Mouse (Mus musculus) heart, embryonic 13.5 days (tissue): ENCODE results near the gene Evc. TPM values are rescaled to one million over a fixed set of nuclear protein-coding genes. Genes with fewer than 3 reads are reported as not detected.

Source experiments
- ATAC-seq: fragments of 200-750 bp; cut with Nextera tagmentation; 2 replicates; pipeline ENCODE4 v1.8.0; 2017; ENCODE audit warnings: moderate TSS enrichment; ENCODE audit not compliant: insufficient number of reproducible peaks, low FRiP score, low TSS enrichment; ENCODE audit errors: extremely low read depth
- H3K27ac ChIP-seq: fragments of 300-500 bp; sonication (generic); replicated peaks from 2 replicates; pipeline ENCODE4 v1.5.1; 2015; ENCODE audit warnings: moderate library complexity, mild to moderate bottlenecking, inconsistent platforms
- H3K27me3 ChIP-seq: fragments of 300-500 bp; sonication (generic); replicated peaks from 2 replicates; pipeline ENCODE4 v1.6.1; 2015; ENCODE audit warnings: mild to moderate bottlenecking, inconsistent platforms
- H3K36me3 ChIP-seq: fragments of 300-500 bp; sonication (generic); 2 replicates; pipeline ENCODE4 v1.6.1; 2015; ENCODE audit warnings: mild to moderate bottlenecking, inconsistent platforms
- H3K4me1 ChIP-seq: fragments of 300-500 bp; sonication (generic); 2 replicates; pipeline ENCODE4 v1.6.1; 2015; ENCODE audit warnings: inconsistent platforms
- H3K4me2 ChIP-seq: fragments of 300-500 bp; sonication (generic); 2 replicates; pipeline ENCODE4 v1.6.1; 2015; ENCODE audit warnings: inconsistent platforms, mild to moderate bottlenecking, moderate library complexity
- H3K4me3 ChIP-seq: fragments of 300-500 bp; sonication (generic); 2 replicates; pipeline ENCODE4 v1.5.1; 2015; ENCODE audit warnings: moderate library complexity, mild to moderate bottlenecking, inconsistent platforms
- H3K9ac ChIP-seq: fragments of 300-500 bp; sonication (generic); 2 replicates; pipeline ENCODE4 v1.6.1; 2015; ENCODE audit warnings: inconsistent platforms, mild to moderate bottlenecking, moderate library complexity
- H3K9me3 ChIP-seq: fragments of 300-500 bp; sonication (generic); 2 replicates; pipeline ENCODE4 v1.6.1; 2016; ENCODE audit warnings: inconsistent platforms
- WGBS: fragments of 180-500 bp; shearing (Covaris S2); methylation state at CpG from one replicate; pipeline ENCODE4 v1.1.7; 2015; ENCODE audit warnings: mixed read lengths; 5-methylcytosine and 5-hydroxymethylcytosine counted together
- polyA plus RNA-seq: library from polyadenylated mRNA; unstranded; fragments of >200 nt; fragmentation: Nextera tagmentation; extraction: Ambion mirVana; gene quantifications from 2 replicates; pipeline ENCODE4 v1.2.1, GENCODE M21; 2015

Gene Evc
- 5.0 and 5.4 TPM in 2 replicates for polyA plus RNA-seq

DNA sequence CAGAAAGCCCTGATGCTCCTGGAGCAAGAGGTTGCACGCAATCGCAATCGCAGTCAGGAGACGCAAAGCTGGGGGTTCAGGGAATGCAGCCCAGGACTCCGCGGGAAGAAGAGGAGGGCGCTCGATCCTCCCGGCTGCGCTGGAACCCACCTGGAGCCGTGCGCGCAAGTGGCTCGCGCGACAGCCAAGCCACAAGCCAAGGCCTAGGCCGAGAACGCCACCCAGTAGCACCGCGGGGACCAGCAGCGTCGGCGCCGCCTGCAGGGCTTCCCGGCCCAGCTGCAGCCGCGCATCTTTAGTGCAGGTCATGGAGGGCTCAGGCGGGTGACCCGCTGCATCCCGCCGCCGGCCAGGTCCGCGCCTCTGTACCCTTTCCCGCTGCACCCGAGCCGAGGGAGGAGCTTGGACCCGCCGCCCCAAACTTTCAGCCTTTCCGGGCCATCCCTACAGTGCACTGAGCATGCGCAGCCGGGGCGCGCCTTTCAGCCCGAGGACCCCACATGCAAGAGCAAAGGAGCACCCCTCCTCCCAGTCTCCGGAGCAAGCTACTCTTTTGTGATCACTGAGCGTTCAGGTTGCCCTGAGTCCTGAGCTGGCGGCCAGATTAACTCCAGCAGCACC is at the start of gene Evc:
Evc (minus strand) TSS at position 410 of the 621 bp plus-strand sequence.
- under 1% methylated on average over 47 of the region's 48 CpGs for WGBS
- Histone ChIP-seq H3K4me2 (peak within 1 kb of the TSS; percentile 87), H3K4me1 (peaks cover 42% of the 10 kb centered on the region), H3K9me3 (no peaks in the 10 kb centered on the region), H3K27ac (peak within 1 kb of the TSS; percentile 71; the same call in 1 of the 2 replicates), H3K9ac (peak within 1 kb of the TSS; percentile 85), H3K27me3 (peaks cover 16% of the 10 kb centered on the region), H3K4me3 (peak within 1 kb of the TSS; percentile 72), H3K36me3 (peaks cover 5% of the 10 kb centered on the region; the same call in 1 of the 2 replicates)
- no peak for ATAC-seq

DNA sequence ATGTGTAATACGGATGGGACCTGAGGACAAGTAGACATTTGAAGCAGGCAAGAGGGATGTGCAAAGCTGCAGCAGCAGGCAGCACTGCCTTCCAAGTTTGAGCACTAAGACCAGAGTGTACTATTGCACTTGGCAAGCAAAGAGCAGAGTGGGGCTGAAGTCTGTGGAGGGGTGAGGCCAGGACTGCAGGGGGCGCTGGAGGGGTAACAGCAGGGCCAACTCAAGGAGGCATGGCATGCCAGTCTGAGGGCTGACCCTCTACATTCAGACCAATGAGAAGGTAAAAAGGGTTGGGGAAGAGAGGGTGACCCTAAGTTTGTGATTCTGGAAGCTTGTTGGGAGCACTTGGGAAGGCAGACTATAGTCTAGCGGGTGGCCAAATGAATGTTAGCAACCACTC is 46.9 kb upstream of the Evc start:
- H3K36me3 ChIP-seq, result peaks cover 80% of the 10 kb centered on the region
- WGBS, result 71% methylated on average over 3 of the region's 3 CpGs
- H3K4me3 ChIP-seq, result no peak overlapping the region
- H3K9ac ChIP-seq, result no peak overlapping the region
- H3K4me2 ChIP-seq, result no peak overlapping the region
- H3K9me3 ChIP-seq, result no peaks in the 10 kb centered on the region
- H3K27me3 ChIP-seq, result no peaks in the 10 kb centered on the region
- H3K4me1 ChIP-seq, result peaks cover 9% of the 10 kb centered on the region
- no peak overlapping the region for H3K27ac ChIP-seq
- no peak for ATAC-seq

DNA sequence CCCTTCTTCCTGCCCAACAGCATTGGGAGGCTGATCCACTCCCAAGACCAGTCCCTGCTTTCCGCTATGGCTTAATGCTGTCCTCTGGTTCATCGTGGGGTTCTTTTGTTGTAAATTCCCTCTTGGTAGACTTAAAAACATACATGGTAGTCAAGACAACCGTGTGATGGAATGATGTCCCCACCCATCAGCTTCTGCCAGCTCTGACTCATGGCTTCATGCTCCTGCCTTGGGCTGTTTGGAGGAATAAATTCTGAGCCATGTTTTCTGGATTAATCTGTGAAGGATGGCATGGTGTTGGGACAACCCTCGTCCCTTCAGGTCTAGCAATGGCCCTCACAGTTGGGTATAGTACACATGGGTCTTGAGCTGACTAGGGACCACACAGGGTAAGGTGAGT is 43.9 kb upstream of the Evc start:
- Histone ChIP-seq H3K27ac (no peak overlapping the region), H3K4me1 (peaks cover 14% of the 10 kb centered on the region), H3K4me3 (no peak overlapping the region), H3K27me3 (no peaks in the 10 kb centered on the region), H3K36me3 (peaks cover 57% of the 10 kb centered on the region), H3K9ac (no peak overlapping the region), H3K9me3 (no peaks in the 10 kb centered on the region), H3K4me2 (no peak overlapping the region)
- 86% methylated on average over 4 of the region's 4 CpGs for WGBS
- ATAC-seq, result no peak

GRCm38 (mm10) chr5:37377376-37377775 is 40.7 kb upstream of the Evc start:
- peaks cover 58% of the 10 kb centered on the region for H3K36me3 ChIP-seq
- H3K27ac ChIP-seq, result no peak overlapping the region
- H3K4me2 ChIP-seq, result no peak overlapping the region
- 66% methylated on average over 7 of the region's 7 CpGs for WGBS
- H3K4me3 ChIP-seq, result no peak overlapping the region
- no peaks in the 10 kb centered on the region for H3K27me3 ChIP-seq
- H3K4me1 ChIP-seq, result peaks cover 7% of the 10 kb centered on the region; the same call in 1 of the 2 replicates
- no peak overlapping the region for H3K9ac ChIP-seq
- no peak for ATAC-seq
- no peaks in the 10 kb centered on the region for H3K9me3 ChIP-seq

DNA sequence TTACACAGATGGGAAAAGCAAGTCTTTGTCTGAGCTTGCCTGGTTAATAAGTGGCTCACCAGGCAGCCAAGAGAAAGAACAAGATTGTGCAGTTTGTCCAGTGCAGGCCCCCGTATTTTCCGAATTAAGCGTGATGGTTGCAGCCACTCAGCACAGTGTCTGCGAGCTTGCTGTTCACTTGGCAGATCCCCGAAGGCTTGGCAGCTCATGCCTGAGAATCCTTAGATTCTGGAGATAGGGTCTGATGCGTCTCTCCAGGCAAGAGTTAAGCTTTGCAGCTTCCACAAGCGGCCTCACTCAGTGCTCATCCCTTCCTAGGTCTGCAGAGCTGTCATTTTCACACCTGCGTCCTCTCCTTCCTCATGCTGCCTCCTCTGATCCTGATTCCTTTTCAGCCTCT is 32.1 kb upstream of the Evc start:
- Histone ChIP-seq H3K27ac (no peak overlapping the region), H3K36me3 (peaks cover 50% of the 10 kb centered on the region), H3K9me3 (no peaks in the 10 kb centered on the region), H3K4me1 (peaks cover 23% of the 10 kb centered on the region), H3K4me2 (no peak overlapping the region), H3K4me3 (no peak overlapping the region), H3K27me3 (no peaks in the 10 kb centered on the region), H3K9ac (no peak overlapping the region)
- ATAC-seq, result no peak
- WGBS, result 74% methylated on average over 8 of the region's 8 CpGs

DNA sequence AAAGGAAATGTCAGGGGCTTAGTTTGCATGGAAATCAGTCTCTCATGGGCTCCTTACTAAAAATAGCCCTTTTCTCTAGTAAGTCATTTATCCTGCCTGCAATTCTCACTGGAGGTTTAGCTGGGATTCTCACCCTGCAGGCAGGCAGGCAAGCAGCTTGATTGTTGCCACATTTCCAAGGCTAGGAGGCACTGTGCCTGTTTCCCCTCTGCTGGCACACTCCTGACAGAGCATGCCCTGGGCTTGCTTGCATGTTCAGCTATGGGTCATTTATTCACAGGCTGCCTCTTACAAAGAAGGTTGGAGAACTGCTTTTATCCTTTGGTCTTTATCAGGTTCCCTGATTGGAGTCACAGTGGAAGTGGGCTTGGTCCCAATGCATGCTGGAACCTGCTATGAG is 29.1 kb upstream of the Evc start:
- Histone ChIP-seq H3K4me3 (no peak overlapping the region), H3K27me3 (no peaks in the 10 kb centered on the region), H3K9me3 (no peaks in the 10 kb centered on the region), H3K36me3 (peaks cover 36% of the 10 kb centered on the region), H3K4me2 (no peak overlapping the region), H3K4me1 (peaks cover 37% of the 10 kb centered on the region), H3K9ac (no peak overlapping the region), H3K27ac (peak overlapping the region; percentile 67)
- no peak for ATAC-seq

GRCm38 (mm10) chr5:37363284-37363683 is 26.6 kb upstream of the Evc start:
- Histone ChIP-seq H3K9me3 (no peaks in the 10 kb centered on the region), H3K9ac (no peak overlapping the region), H3K27ac (no peak overlapping the region), H3K4me1 (peaks cover 37% of the 10 kb centered on the region), H3K27me3 (no peaks in the 10 kb centered on the region), H3K4me2 (no peak overlapping the region), H3K4me3 (no peak overlapping the region), H3K36me3 (peaks cover 39% of the 10 kb centered on the region)
- no peak for ATAC-seq
- 69% methylated on average over 5 of the region's 5 CpGs for WGBS

DNA sequence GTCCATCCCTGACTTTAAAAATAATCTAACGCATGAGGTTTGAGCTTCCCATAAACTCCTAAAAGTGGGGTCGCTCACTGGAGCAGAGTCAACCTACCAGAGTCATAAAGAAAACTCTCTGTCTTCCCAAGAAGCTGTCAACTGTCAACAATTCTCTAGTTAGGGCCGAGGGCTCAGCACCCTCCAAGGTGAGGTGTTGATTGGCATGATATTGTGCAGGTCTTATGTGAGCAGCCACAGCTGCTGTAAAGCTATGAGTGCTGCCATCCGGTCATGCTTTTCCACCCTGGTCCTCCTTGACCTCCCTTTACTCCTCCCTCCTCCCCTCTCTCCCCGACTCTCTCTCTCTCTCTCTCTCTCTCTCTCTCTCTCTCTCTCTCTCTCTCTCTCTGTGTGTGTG is 25.9 kb upstream of the Evc start:
- H3K4me3 ChIP-seq, result no peak overlapping the region
- ATAC-seq, result no peak
- no peak overlapping the region for H3K27ac ChIP-seq
- 23% methylated on average over 5 of the region's 5 CpGs for WGBS
- H3K4me2 ChIP-seq, result no peak overlapping the region
- no peaks in the 10 kb centered on the region for H3K9me3 ChIP-seq
- H3K27me3 ChIP-seq, result no peaks in the 10 kb centered on the region
- H3K4me1 ChIP-seq, result peaks cover 37% of the 10 kb centered on the region
- no peak overlapping the region for H3K9ac ChIP-seq
- peaks cover 43% of the 10 kb centered on the region for H3K36me3 ChIP-seq

DNA sequence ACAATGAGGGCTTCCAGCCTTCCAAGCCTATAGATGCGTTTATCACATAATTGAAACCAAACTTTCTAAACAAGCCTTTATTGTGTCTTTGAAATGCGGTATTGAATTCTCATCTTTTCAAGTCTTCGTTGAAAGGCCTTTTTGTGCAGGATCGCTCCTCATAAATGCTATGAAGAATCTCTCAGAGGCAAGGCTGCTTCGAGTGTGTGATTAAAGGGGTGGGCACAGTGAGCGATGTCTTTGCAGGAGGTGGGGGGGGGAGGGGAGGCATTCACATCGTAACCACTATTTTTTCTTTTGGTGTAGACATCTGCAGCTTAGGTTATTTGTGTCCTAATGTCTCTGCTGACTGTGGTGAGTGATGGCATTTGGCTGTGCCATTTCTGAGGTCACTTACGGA is 19.3 kb upstream of the Evc start:
- no peak overlapping the region for H3K9ac ChIP-seq
- no peak overlapping the region for H3K27ac ChIP-seq
- whole genome bisulfite sequencing, result 77% methylated on average over 8 of the region's 8 CpGs
- H3K36me3 ChIP-seq, result peaks cover 50% of the 10 kb centered on the region
- no peak overlapping the region for H3K4me3 ChIP-seq
- H3K4me2 ChIP-seq, result no peak overlapping the region
- no peaks in the 10 kb centered on the region for H3K27me3 ChIP-seq
- no peaks in the 10 kb centered on the region for H3K9me3 ChIP-seq
- H3K4me1 ChIP-seq, result no peaks in the 10 kb centered on the region
- ATAC-seq, result no peak

DNA sequence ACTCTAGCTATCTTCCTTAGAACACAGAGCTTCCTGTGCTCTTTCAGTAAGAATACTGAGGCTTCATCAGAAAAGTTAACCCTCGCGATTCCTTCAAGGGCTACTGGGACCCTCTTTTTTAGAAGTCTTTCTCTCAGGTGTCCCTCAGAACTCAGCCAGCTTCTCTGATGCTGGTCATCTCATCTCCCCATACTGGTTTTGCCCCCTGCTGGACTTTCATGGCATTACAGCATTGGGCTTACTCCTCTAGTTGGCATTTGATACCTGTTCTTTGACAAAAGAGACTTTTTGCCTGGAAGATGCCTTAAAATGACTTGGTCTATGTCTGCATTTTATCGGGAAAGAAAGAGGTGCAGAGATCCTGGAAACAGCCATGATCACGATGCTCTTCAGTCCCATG is 17.7 kb upstream of the Evc start:
- no peak for ATAC-seq
- Histone ChIP-seq H3K36me3 (peaks cover 50% of the 10 kb centered on the region), H3K9me3 (no peaks in the 10 kb centered on the region), H3K4me2 (no peak overlapping the region), H3K9ac (no peak overlapping the region), H3K4me3 (no peak overlapping the region), H3K4me1 (no peaks in the 10 kb centered on the region), H3K27me3 (no peaks in the 10 kb centered on the region), H3K27ac (no peak overlapping the region)
- WGBS, result 63% methylated on average over 4 of the region's 4 CpGs

DNA sequence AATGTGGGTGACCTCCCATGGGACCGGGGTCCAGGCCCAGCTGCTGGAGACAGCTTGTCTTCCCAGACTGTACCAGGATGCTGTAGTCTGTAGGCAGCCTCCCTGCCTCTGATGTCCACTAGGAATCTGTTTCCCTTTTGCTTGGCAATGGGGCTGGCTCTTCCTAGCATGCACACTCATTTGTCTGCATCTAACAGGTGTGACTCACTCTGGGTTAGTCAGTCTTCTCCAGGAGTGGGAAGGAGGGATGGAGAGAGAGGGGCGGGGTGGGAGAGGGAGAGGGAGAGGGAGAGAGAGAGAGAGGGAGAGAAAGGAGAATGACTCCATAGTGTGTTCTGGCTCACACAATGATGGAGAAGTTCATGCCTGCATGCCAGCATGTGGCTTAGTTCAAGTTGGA is 15.1 kb upstream of the Evc start:
- Histone ChIP-seq H3K4me3 (no peak overlapping the region), H3K4me2 (no peak overlapping the region), H3K9ac (no peak overlapping the region), H3K36me3 (peaks cover 49% of the 10 kb centered on the region), H3K4me1 (no peaks in the 10 kb centered on the region), H3K27me3 (no peaks in the 10 kb centered on the region), H3K9me3 (no peaks in the 10 kb centered on the region), H3K27ac (no peak overlapping the region)
- WGBS, result 91% methylated on average over 2 of the region's 2 CpGs
- no peak for ATAC-seq

GRCm38 (mm10) chr5:37343962-37344361 is 7.3 kb upstream of the Evc start:
- 66% methylated on average over 2 of the region's 2 CpGs for WGBS
- H3K4me2 ChIP-seq, result no peak overlapping the region
- H3K36me3 ChIP-seq, result peaks cover 28% of the 10 kb centered on the region
- H3K9me3 ChIP-seq, result no peaks in the 10 kb centered on the region
- H3K4me1 ChIP-seq, result peaks cover 11% of the 10 kb centered on the region
- H3K27me3 ChIP-seq, result no peaks in the 10 kb centered on the region
- ATAC-seq, result no peak
- no peak overlapping the region for H3K9ac ChIP-seq
- H3K4me3 ChIP-seq, result no peak overlapping the region
- H3K27ac ChIP-seq, result no peak overlapping the region
